Mouse (Mus musculus): ENCODE data around the gene Tcea2.

Tcea2 gene

GRCm38 (mm10) chr2:181675454-181675853 is 4.7 kb upstream of the Tcea2 start:
- DNase-seq = peak; percentile 68 to 78

- DNase-seq = peak; percentile 66
These were observed 3.7 kb upstream of the Tcea2 start for GRCm38 (mm10) chr2:181676424-181676823.

- peak in 1 of 2 experiments; percentile 37 for DNase-seq
These were observed 2.9 kb upstream of the Tcea2 start for GRCm38 (mm10) chr2:181677096-181677754.

DNA sequence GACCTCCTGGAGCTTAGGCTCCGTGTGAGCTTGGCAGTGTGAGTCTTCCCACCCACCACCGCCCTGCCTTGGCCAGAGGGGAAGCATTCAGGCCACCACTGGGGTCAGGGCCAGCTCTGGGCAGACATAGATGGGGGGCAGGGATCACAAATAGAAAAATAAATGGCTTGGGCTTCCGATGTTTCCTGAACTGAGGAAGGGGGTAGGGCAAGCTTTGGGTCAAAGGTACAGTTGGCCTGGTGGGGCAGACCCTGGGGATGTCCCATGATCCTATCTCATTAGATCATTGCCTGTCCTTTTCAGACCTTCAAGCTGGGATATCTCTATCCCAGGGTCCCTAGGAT is 2.4 kb upstream of the Tcea2 start:
- no peak for DNase-seq

- peak; percentile 80 to 81 for DNase-seq
These were observed 1.3 kb upstream of the Tcea2 start for GRCm38 (mm10) chr2:181678780-181679179.

- DNase-seq = no peak
These were observed 607 bp downstream of the Tcea2 start for GRCm38 (mm10) chr2:181680716-181681117.

DNA sequence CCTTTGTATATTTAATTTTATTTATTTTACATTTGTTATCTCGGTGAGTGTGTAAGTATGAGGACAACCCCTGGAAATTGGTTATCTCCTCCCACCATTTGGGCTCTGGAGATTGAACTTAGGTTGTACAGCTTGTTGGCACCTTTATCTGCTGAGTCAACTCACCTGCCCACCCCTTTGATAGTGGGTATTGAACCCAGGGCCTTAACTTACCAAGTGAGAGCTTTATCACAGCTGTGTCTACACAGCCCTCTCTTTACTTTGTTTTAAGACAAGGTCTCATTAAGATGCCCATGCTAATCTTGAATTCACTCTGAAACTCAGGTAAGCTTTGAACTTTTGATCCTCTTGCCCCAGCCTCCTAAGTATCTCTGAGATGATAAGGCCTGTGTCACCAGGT is 1.9 kb downstream of the Tcea2 start:
- no peak for DNase-seq

DNA sequence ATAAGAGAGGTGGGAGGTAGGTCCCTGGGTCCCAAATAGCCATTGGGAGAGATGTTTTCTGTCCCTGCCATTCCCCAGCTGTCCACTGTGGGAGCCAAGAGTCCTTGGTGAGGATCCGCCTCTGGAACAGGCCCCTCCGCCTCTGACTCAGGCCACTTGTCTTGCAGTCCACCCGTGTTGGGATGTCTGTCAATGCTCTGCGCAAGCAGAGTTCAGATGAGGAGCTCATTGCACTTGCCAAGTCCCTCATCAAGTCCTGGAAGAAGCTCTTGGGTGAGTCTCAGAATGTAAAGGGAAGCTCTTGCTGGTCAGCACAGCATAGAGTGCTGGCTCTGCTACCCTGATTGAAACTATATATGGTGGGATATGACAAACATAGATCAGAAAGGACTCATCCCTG is 3.3 kb downstream of the Tcea2 start:
- no peak for DNase-seq

GRCm38 (mm10) chr2:181684713-181685112 is 4.6 kb downstream of the Tcea2 start:
- peak in 1 of 2 experiments; percentile 17 for DNase-seq

DNA sequence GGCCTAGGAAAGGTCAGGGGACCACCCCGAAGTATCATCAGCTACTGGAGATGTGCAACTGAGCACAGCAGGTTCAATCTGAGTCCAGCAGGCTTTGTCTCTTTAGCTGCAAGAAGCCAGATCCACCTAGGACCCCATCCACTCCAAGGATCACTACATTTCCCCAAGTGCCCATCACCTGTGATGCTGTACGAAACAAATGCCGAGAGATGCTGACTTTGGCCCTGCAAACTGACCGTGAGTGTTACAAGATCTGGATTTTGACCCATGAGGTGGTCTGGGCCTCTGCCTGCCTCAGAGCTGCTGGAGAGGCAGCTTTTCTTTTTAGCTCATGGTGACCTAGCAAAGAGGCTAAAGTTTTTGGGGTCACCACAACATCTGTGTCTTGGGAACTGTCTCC is 5.6 kb downstream of the Tcea2 start:
- no peak for DNase-seq

- DNase-seq = no peak
These were observed 7.5 kb downstream of the Tcea2 start for GRCm38 (mm10) chr2:181687586-181687985.

- DNase-seq = peak; percentile 45 to 61
These were observed 9.5 kb downstream of the Tcea2 start for GRCm38 (mm10) chr2:181689466-181690160.

- peak in 1 of 2 experiments; percentile 5 for DNase-seq
These were observed 11.0 kb downstream of the Tcea2 start for GRCm38 (mm10) chr2:181691083-181691482.

- peak in 1 of 2 experiments; percentile 4 for DNase-seq
These were observed 11.5 kb downstream of the Tcea2 start for GRCm38 (mm10) chr2:181691571-181691970.

GRCm38 (mm10) chr2:181692304-181692703 is 12.2 kb downstream of the Tcea2 start:
- no peak for DNase-seq

DNA sequence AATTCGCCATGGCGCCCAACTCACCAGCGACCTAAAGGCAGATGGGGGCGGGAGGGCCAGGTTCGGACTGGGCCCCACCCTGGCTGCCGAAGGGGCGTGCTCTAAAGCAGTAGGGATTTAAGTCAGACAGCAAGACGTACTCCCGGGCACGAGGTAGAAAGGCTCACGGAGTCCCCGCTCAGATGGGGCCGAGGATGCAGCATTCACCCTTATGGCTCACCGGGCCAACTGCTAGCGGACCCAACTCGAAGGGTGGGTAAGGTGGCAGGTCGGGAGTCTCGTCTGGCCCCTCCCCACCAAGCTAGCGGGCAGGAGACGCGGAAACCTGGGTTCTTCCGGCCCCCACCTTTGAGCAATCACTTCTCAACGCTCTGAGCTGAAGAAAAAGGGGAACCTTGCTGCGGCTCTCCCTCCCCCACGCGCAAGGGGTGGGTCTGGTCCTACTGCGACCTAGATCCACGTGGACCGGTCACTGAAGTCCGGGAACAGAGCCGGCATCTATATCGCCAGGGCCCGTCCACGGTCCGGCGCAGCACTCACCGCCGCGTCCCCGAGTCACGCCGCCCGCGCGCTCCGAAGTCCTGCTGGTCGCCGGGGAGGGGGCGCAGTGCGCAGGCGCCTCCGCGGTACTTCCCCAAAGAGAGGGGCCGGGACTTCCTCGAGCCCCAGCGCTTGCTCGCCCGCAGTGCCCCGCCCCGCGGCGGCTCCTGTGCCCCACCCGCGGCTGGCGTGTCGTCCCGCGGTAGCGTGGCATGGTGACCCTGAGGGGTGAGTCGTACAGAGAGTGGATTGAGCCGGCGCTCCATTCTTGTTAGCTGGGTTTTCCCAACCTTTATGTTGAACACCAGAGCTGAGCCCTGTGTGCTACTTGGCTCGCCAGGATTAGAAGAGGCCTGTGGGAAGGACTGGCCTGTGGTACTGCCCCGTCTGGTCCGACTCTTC is 13.5 kb downstream of the Tcea2 start, which contains the start of gene Rgs19:
Gene Rgs19 (minus strand): TSS at position 639 of the 942 bp plus-strand sequence.
- peak; percentile 83 to 90 for DNase-seq

DNA sequence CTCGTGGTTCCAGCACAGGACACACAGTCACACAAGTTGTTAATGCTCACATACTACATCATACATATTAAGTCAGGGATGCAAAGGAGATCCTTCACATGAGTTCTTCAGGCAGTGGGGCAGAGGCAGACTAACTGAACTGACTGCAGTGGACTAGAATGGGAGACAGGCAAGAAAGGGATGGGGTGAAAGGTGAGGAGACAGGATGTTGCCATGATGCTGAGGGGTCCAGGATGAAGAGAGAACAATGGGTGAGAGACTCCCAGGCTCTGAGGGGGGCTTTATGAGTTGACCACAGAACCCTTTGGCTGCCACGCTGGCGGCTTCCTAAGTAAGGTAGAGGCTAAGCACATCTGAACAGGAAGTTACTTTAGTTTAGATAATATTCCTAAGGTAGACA is 14.5 kb downstream of the Tcea2 start:
- peak in 1 of 2 experiments; percentile 3 for DNase-seq

- peak in 1 of 2 experiments; percentile 17 for DNase-seq
These were observed 15.7 kb downstream of the Tcea2 start for GRCm38 (mm10) chr2:181695776-181696175.

DNA sequence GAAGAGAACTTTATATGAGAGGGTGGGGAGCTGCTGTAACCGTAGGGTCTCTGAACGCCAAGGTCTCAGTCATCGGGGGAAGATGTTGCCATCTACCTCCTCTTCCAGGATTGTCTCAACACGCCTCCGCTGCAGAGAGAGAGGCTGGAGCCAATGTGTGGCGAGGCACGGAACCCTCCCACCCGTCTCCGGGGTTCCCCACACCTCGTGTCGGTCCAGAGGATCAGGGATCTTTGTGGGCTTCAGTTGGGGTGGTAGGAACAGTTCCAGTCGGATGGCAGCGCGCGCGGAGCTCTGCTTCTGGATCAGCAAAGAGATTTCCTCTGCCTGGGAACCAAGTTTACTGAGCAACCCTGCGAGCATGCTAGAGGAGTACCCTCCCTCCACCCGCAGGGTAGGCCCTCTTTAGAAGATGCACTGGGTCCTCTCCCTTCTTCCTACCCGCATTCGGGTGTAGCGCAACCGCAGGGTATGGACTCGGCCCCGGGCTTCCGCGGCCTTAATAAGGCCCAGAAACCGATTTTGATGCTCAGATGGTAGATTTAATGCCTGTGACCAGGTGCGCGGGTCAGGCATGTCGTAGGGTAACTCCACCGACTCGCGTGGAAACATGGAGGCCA is 16.8 kb downstream of the Tcea2 start:
- peak in 1 of 2 experiments; percentile 5 for DNase-seq

GRCm38 (mm10) chr2:181698241-181698640 is 18.1 kb downstream of the Tcea2 start, which contains the start of gene Lkaaear1:
Gene Lkaaear1 (minus strand): TSS chr2:181698442.
- no peak for DNase-seq

- DNase-seq = peak; percentile 53 to 57
These were observed 26.6 kb downstream of the Tcea2 start for GRCm38 (mm10) chr2:181706668-181707067.

- peak; percentile 78 to 80 for DNase-seq
These were observed 33.6 kb downstream of the Tcea2 start for GRCm38 (mm10) chr2:181713749-181714148.

- peak; percentile 88 to 91 for DNase-seq
These were observed 34.8 kb downstream of the Tcea2 start, which contains the start of gene Oprl1 for GRCm38 (mm10) chr2:181714903-181715326. Gene Oprl1 (plus strand): TSS chr2:181715016.

Data from cerebellum, postnatal 10 days (tissue).